Mouse (Mus musculus) MN1 (cell line): ENCODE results near the gene Defb23.
"Not testable (repeated sequence)": the region's sequence is repeated elsewhere in the genome, so short reads cannot be mapped to it uniquely, and the experiment has no call there.

Experiments used
- DNase-seq: peaks from one replicate; pipeline ENCODE4 v3.0.0-alpha.2; 2016; ENCODE audit warnings: low spot score

Gene Defb23

DNA sequence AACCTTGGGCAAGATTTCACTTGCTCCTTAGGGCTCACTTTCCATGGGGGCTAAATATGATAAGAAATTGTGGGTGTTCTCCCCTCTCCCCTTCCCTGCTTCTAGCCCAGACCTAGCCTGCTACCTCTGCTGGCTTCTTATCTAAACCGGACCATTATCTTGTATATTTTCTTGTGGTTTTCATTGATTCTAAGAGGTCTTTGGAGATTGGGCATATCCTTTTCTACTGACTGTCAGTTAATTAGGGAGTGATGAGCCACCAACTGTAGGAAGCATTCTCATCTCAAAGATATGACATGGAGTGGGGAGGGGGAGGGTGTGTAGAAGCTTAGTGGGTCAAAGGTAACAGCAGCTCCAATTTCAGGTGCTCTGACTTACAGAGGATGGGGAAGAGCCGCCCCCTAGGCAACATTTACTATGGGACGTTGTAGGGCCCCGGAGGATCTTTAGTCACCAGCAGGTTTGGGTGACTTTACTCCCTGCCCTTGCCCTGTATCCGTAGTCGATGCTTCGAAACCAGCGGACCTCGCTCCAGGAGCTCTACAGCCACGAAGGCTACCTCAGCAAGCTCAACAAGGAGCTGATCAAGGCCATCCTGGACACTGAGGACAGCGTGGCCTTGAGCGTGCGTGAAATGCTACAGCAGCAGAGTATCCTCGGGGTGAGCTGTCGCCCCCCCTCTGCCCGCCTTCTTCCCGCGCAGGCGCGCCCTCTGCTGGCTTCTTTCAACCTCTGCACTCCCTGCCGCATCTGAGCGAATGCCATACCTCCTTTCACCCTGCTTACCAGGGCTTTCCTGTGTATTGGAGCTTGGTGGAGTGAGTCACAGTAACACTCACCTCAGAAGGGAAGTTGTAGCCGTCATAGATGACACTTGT is 27.2 kb downstream of the Defb23 start:
- peak; percentile 91 for DNase-seq

DNA sequence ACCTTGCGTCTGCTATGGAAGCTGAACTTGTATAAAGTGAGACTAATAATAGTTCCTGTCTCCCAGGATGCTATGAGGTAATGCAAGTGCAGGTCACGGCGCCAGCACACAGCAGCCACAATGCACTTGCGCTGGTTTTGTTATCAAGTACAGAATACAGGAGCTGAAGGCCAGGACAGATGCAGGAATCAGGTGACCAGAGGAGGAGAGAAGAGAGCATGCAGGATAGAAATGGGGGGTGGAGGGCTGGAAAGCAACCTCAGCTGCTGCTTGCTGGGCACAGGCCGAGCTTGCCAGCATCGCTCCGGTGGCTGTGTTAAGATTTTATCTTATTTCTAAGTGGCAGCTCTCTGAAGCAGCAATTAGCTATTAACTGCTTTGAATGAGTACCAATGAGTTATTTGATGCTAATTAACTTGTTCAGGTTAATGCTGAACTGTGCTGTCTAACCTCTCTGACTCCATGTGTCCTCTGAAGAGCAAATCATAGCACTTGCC is 28.0 kb downstream of the Defb23 start:
- peak; percentile 59 for DNase-seq

DNA sequence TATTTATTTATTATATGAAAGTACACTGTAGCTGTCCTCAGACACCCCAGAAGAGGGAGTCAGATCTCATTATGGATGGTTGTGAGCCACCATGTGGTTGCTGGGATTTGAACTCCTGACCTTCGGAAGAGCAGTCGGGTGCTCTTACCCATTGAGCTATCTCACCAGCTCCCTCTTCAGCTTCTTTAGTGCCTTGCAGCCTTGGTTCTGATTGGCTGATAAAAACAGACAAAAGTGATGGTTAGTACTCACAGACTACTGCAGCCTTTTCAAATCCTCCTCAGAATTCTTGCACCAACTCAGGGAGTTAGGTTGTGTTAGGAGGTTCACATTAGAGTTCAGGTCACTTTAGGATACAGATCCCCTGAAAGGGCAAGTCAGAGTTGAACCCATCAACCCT is 35.9 kb downstream of the Defb23 start:
- not testable (repeated sequence) for DNase-seq

DNA sequence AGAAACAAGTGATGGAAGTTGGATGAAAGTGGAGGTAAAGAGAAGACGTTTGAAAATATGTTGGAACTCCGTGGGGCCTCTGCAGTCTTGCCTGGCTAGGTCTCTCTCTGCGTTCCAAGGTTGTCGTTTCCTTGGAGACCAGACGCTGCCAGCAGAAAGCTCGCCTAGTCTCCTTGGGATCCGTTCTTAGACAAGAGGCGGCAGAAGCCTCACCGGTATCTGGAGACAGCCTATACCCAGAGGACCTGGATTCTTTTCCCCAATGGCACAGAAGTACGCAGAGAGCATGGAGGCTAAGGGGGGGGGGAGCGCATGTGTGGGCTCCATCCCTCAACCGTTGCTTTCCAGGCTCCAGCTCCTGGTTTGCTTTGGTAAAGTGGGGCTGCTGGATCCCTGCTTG is 36.9 kb downstream of the Defb23 start:
- DNase-seq: peak; percentile 39

DNA sequence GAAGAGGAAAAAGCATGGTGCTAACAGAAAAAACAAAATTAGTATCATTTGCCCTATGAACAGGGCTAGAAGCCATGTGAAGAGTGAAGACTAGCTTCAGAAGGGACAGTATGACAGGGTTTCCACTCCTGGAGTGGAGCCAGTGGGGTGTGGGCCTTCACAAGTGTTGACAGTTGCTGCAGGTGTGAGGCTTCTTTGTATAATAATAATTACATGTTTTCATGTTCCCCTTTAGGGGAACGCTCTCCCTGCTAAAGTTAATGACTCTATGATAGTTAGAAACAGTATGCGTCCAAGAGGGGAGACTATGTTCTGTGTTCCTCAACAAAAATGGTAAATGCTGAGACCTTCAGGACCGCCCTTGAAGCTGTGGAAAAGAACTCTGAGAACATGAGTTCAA is 48.6 kb downstream of the Defb23 start:
- DNase-seq: no peak

DNA sequence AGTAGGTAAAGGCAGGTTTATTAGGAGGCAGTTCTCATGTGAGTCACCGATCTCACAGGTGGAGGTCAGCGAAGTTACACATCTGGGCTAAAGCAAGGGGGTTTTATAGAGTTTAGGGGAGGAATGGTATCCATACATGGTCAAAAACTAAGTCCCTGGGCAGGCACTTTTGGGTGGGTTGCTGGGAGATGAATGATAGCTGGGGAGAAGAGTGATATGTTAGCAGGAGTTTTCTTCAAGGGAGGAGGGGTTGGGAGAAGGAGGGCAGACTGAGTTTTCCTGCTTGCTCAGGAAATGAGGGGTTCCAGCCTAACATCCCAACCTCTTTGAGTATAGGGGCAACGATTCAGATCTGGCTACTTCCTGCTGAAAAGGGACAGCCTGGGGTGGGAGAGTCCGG is 49.1 kb downstream of the Defb23 start, which contains the start of gene 6820408C15Rik:
Gene 6820408C15Rik, plus strand, starts transcription at position 301 of the 400 bp plus-strand sequence.
- DNase-seq: no peak

DNA sequence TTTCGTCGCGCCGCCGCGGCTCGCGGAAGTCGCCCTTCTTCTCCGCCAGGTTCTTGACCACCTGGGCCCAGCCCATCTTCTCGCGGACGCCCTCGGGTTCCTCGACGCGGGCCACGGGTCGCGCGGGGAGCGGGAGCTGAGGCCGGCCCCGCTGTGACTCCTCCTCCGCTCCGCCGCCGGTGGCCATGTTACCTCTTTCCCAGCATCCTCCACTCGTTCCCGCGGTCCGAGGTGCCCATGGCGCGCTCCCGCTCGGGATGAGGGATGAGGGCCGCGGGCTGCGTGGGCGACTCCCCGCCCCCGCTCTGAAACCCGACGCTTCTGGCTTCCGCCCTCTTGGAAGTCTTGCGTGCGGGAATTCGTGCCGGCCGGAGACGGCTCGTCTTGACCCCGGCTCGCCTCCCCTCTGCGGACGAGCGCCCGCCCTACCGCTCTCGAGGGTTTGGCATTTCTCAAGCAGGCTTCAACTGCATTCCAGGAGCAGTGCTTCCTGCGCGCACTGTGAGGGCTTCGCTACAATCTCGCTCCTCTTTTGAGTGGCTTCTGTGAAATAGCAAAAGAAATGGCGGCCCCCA is 49.7 kb downstream of the Defb23 start, which contains the start of gene Zcchc3:
Gene Zcchc3, minus strand, starts transcription at position 437 of the 575 bp plus-strand sequence.
- DNase-seq: no peak

DNA sequence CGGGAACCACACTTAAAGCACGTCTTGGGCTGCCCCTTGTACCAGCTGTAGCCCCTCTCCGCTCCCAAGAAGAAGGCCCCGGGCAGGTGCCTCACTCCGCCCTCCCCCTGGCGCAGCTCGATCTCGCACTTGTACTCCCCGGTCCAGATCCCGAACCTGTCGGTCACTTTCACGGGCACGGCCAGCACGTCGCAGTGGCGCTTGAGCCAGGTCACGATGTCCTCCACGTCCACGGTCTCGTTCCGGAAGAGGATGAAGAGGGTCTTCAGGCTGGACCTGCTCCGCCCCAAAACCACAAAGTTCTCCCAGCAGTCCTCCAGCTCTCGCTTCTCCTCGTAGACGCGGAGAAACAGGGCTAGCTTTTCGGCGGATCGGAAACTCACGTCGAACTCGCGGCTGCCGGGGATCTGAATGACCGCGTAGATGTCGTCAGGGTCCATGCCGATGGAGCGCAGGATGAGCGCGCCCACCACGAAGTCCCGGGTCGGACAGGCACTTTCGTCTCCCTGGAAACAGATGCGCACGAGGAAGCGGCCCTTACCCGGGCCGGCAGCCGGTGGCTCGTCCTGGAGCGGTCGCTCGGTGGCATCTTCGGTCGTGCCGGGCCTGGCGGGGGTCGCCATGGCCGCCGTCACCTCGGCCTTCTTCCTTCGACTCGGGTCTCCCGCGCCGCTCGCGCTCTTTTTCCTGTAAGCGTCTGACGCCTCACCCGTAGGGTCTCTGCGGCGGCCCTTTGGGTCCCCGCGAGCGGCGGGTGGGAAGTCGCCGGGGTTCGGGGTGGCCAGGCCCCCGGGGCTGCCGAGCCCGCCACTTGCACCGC is 50.4 kb downstream of the Defb23 start:
- DNase-seq: no peak

DNA sequence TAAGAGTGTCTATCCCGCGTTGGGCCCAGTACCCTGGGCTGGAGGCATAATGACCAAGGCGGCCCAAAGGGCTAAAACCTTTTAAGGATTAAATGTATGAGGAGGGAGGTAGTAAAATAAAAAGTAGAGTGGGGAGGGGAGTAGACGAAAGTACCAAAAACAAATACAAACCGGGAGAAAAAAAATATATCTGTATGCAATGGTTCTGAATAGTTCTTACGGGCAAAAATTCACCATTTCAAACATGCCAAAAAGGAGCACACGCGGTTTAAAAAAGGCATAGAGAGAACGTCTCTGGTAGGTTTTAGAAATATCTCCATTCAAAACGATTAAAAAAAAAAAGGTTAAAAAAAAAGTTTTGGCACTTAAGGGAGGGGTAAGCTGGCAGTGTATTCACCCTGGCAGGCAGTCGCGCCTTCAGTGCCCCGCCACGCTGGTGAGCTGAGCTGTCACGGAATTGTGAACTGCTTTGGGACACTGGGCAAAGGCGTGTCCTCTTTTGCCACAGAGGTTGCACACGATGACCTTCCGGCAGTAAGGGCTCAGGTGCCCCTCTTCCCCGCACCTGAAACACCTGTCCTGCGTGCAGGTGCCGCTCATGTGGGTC is 51.2 kb downstream of the Defb23 start:
- no peak for DNase-seq

DNA sequence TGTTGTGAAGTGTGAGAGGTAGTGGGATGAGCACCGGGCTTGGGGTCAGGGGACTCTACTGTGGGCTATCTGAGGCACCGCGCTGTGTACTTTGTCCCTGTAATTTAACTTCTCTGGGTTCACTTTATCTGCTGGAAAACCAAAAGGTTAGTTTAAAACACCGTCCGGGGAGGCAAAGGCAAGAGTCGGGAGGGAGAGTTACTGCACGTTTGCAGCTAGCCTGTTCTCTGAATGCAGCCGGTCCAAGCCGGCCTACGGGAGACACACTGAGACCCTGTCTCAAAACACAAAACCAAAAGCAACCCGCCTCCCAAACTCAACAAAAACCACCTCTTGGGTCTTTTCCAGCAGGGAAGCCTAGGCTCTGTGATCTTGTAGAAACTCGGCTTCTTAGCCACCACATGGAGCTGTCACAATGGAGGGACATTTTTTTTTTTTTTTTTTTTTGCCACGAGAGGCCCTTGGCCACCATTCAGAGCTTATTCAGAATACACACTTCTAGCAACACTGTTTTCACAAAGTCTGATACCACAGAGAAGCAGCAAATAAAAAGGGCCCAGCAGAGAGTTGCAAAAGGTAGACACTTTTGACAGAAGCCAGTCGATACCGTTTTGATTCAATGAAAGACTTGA is 51.8 kb downstream of the Defb23 start:
- no peak for DNase-seq

DNA sequence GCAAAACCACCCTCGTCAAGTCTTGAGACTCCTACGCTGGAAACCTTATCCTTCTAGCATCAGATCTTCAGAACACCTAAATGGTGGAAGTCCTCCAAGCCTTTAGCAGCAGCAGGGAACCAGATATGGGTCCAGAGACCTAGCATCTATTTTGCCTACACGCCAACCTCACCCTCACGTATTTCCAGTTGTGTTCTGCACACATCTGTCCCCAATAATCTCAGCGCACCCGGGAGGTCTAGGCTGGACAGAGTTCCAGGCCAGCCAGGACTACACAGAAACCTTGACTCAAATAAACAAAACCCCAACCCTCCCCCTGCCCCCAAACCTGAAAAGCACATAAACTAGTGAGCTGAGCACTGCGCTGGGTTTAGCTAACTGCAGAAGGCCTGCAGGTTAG is 52.9 kb downstream of the Defb23 start:
- DNase-seq: no peak

DNA sequence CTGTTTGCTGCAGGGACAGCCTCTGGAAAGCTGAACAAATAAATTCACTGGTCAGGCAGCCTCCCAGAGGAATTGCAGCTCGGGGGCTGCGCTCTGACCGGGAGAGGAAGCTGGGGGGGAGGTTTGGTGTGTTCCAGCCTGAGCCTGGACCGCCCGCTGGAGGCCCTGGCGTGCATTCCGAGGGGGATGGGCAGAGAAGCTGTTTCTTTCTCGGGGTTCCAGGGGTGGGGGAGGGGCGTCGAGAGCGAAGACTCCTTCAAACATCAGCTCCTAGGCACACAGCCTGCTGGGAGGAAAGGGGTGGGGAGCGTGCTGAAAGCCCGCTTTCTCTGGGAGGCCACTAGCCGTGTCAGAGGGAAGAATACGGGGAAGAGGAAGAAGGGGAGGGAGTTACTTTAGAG is 53.4 kb downstream of the Defb23 start:
- peak; percentile 91 for DNase-seq

DNA sequence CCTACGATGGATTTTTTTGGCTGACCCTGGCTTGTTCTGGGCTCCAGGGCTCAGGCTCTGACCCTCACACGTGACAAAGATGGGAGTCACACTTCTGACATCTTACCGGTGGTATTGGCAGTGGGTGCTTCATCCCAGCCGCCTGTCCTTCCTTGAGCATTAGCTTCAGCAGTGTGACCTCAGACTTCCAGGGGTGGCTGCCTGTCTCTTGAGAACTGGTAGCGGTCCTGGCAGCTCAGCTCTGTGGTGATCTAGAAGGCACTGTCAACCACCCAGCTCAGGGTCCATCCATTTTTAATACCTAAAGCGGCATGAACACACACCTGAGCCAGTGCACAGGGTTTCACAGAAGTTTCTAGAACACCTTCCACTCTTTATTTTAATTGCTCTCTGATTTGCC is 54.6 kb downstream of the Defb23 start:
- DNase-seq: no peak
